Mouse (Mus musculus) olfactory bulb, adult 2 months (tissue): ENCODE data around the gene Fam189a1.

Source experiments
- CTCF ChIP-seq: fragments of 200-500 bp; IDR thresholded peaks from 2 replicates; pipeline ENCODE4 v1.5.1; 2012; ENCODE audit warnings: low read depth, mild to moderate bottlenecking, low read length, moderate library complexity; ENCODE audit not compliant: insufficient read depth
- POLR2A ChIP-seq: fragments of 200-500 bp; IDR thresholded peaks from 2 replicates; pipeline ENCODE4 v1.6.1; 2012; ENCODE audit warnings: mild to moderate bottlenecking, low read depth, low read length, moderate library complexity; ENCODE audit not compliant: insufficient read depth

- TF ChIP-seq CTCF, result no peak
- no peak for TF ChIP-seq POLR2A
These were observed 315.3 kb downstream of the Fam189a1 start for GRCm38 (mm10) chr7:64840946-64841659.
